Mouse (Mus musculus): ENCODE measurements at regions not wholly inside any gene's neighbourhood (a gene's known extent, or its start where the extent isn't known, plus 50 kb on each side); places are given as distances from the start of the nearest gene placed in this dataset.
"Not testable (repeated sequence)": the region's sequence is repeated elsewhere in the genome, so short reads cannot be mapped to it uniquely, and the experiment has no call there.

GRCm38 (mm10) chr13:50906431-50906830 lies 194.2 kb upstream of the Spin1 start:
- DNase-seq: not testable (repeated sequence)

- no peak for DNase-seq
Measured at GRCm38 (mm10) chr13:50906910-50907309, 193.8 kb upstream of the Spin1 start.

GRCm38 (mm10) chr13:50912776-50913175 lies 187.9 kb upstream of the Spin1 start:
- not testable (repeated sequence) for DNase-seq

- not testable (repeated sequence) for DNase-seq
Measured at GRCm38 (mm10) chr13:50934017-50934416, 166.7 kb upstream of the Spin1 start.

GRCm38 (mm10) chr13:50942561-50942960 lies 158.1 kb upstream of the Spin1 start:
- no peak for DNase-seq

GRCm38 (mm10) chr13:50949545-50950226 lies 151.0 kb upstream of the Spin1 start:
- DNase-seq: peak; percentile 7 to 11

- no peak for DNase-seq
Measured at GRCm38 (mm10) chr13:50954671-50955070, 146.0 kb upstream of the Spin1 start.

- no peak for DNase-seq
Measured at GRCm38 (mm10) chr13:50958051-50958883, 142.4 kb upstream of the Spin1 start.

- DNase-seq: no peak
Measured at GRCm38 (mm10) chr13:50960909-50961308, 139.8 kb upstream of the Spin1 start.

GRCm38 (mm10) chr13:50964070-50964469 lies 136.6 kb upstream of the Spin1 start:
- DNase-seq: no peak

GRCm38 (mm10) chr13:50965041-50965440 lies 135.6 kb upstream of the Spin1 start:
- DNase-seq: not testable (repeated sequence)

GRCm38 (mm10) chr13:50965678-50966077 lies 135.0 kb upstream of the Spin1 start:
- DNase-seq: no peak

- DNase-seq: no peak
Measured at GRCm38 (mm10) chr13:50966826-50967225, 133.9 kb upstream of the Spin1 start.

- DNase-seq: no peak
Measured at GRCm38 (mm10) chr13:50973379-50973778, 127.3 kb upstream of the Spin1 start.

GRCm38 (mm10) chr13:50975306-50975920 lies 125.3 kb upstream of the Spin1 start:
- no peak for DNase-seq

- DNase-seq: no peak
Measured at GRCm38 (mm10) chr13:50982005-50982404, 118.7 kb upstream of the Spin1 start.

- DNase-seq: no peak
Measured at GRCm38 (mm10) chr13:50982990-50983389, 117.7 kb upstream of the Spin1 start.

GRCm38 (mm10) chr13:50991726-50992432 lies 108.8 kb upstream of the Spin1 start:
- no peak for DNase-seq

- DNase-seq: no peak
Measured at GRCm38 (mm10) chr13:50999738-51000137, 100.9 kb upstream of the Spin1 start.

- no peak for DNase-seq
Measured at GRCm38 (mm10) chr13:51004827-51005226, 95.9 kb upstream of the Spin1 start.

- DNase-seq: no peak
Measured at GRCm38 (mm10) chr13:51010736-51011135, 89.9 kb upstream of the Spin1 start.

GRCm38 (mm10) chr13:51016209-51016608 lies 84.5 kb upstream of the Spin1 start:
- DNase-seq: no peak

Data from thymus, adult 18-20 months (tissue).